Mouse (Mus musculus): ENCODE measurements around the gene Igsf8.

Igsf8 gene

DNA sequence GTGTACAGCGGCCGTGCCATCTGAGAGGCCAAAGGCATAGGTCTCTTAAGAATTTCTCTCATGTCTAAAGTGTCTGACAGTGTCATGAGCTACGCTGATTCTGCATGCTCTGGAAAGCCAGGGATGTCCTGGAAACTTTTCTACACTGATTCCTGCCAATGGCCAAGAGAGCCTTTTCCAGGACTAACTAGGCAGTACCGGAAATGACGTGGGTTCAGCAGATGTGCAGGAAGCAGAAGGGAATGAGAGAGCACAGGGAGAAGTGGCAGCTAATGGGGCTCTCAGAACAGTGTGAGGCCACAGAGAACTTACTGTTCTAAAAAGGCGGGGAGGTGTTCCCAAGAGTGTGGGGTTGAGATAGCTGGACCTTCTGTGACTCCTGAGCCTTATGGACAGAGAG lies 11.9 kb downstream of the Igsf8 start:
- no peak for DNase-seq (ENCODE audit: low read depth)

DNA sequence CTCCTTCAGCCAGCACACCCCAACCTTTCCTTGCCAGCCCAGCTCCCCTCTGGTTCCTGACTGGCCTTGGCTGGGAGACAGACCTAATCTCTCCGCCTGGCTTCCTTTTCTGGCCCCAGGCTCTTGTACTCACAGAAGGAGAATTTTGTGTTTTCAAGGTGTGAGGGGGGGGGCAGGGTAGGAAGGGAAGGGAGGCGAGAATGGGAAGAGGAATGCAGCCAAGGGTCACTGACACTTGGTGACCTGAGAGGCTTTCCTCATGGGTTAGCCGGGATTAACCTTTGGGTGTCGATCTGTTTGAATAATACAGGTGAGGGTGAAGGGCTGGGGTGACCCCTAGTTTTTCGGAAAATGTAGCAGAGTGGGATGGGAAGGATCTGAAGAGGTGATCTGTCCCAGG lies 12.7 kb downstream of the Igsf8 start:
- DNase-seq (ENCODE audit: low read depth): no peak

DNA sequence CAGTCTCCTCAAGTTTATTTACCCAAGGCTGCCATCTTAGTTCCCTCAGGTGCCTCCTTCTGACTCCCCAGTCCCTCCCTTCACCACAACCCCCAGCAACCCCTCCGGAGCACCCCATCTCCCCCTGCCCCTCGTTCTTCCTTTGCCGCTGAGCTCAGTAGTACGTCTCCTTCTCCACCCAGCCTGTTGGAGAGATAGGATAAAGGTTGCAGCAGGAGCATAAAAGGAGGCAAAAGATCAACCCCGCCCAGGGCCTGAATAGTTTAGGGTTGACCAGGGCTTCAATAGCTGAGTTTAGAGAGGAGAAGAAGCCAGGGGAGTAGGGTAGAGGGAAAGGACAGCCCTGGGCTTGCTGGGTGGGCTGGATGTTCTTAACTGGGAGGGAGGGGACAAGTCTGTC lies 13.1 kb downstream of the Igsf8 start:
- no peak for DNase-seq (ENCODE audit: low read depth)

DNA sequence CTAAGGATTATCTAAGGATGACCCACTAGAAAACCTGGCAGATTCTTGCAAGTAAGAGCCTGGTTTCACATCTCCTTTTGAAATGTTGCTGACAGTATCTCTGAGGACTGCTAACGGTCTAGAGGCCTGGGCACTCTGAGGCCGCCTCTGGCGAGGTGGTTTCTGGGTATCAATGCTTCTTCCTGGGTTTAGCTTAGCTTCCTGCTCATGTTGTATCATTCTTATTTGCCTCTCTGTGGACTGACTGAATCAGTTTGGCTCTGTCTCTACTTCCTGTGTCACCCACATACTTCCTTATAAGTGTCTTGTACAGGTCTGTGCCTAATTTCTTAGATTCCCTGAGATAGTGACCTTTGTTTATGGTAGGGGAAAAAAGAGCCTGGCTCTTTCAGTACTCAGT lies 15.7 kb downstream of the Igsf8 start:
- DNase-seq (ENCODE audit: low read depth): no peak

DNA sequence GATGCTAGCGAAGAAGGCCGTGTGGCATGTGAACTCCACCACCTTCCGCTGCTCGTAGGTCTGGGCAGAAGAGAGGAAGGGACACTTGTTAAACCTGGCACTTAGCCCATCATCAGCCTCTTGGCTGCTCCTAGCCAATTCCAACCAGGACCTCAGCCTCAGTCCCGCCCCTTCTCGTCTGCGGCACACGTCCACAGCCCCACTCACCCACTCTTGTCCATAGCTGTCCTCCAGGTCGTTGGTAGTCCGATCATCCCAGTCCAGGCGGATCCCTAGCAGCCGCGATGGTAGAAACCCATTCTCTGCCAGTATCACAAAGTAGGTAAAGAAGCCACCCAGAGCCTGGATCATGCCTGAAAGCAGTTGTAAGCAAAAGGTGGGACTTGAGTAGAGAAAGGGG lies 16.9 kb downstream of the Igsf8 start:
- no peak for DNase-seq (ENCODE audit: low read depth)

DNA sequence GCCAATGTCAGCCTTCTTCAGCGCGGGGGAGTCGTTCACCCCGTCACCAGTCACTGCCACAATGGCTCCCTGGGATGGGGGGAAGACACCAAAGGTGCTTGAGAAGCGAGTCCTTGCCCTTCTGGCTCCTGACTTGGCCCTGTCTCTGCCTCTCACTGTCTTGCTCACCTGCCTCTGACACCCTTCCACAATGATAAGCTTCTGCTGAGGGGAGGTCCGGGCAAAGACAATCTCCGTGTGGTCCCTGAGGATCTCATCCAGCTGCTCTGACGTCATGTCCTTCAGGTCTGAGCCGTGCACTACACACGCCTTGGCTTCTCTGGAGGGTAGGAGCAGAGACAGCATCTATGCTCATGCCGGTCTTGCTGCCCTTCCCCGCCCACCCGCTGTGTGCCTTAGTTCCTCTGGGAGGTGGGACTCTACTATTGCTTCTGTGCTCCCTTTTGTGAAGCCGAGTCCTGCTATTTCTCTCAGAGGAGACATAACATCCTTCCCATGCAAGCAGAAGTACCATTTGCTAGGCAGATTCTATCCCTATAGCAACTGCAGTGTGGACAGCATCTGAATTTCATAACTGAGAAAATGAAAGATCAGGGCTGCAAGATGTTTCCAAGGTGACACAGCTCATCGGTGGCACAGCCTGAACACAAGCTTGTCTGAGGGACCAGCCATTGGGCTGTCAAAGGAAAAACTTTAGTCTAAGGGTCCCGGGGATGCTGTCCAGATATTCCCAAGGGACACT lies 18.5 kb downstream of the Igsf8 start:
- no peak for DNase-seq (ENCODE audit: low read depth)

DNA sequence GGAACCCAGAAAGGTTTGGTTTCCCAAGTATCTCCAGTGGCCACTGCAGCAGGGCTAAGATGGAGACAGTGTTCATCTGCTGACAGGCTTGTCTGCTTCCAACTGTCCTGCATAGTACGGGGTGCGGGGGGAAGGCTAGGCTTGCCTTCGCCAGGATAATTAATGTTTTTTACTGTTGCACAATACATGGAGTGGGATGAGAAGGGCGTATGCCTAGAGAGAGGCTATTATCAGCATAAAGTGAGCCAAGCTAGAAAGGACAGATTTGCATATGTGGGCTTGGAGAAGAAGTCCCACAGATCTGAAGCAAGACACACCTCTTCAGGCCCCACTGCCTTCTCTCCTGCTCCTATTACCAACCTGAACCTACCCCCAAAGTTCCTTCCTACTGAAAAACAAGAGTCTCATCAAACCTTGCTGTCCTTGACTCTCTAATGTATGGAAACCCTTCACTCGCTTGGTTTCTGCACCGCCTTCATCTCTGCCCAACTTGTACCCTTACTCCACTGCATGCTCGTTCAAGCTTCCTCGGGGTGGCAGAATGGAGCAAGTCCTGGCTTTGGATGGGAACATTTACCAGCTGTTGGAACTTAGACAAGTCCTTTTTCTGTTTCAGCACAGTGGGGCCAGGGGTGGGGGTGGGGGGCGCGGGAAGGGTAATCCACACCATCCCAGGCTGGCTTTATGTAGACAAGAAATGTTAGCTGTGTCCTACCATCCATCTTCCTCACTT lies 20.2 kb downstream of the Igsf8 start:
- no peak for DNase-seq (ENCODE audit: low read depth)

DNA sequence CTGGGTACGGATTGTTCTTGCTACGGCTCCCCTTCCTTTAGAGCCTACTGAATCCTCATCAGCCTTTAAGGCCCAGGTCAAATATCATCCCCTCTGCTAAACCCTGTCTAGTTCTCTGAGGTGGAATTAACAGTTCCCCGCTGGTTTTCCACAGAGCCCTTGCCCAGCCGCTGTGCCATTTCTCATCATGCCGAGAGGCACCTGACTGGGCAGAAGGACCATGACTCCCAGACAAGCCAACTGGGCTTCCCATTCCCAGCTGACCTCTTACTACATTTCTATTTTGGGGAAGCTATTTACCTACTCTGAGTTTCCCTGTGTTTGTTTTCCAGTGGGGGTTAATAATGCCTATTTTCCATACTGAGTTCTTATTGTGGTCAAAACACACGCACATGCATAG lies 21.6 kb downstream of the Igsf8 start:
- DNase-seq (ENCODE audit: low read depth): no peak

DNA sequence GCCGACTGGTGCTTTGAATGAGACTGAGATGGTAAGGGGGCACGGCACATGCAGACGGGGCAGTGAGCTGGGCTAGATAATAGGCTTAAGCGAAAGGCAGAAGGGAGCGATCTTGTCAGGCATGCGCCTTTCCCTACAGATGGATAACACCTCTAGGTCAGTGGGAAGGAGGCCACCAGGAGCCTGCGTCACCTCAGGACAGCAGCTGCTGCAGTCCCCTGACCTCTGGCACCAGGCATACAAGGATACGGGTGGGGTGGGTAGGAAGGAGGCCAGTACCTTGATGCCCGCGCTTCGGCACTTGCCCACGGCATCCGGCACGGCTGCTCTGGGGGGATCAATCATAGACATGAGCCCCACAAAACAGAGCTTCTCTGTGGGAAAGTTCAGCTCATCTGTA lies 22.8 kb downstream of the Igsf8 start:
- no peak for DNase-seq (ENCODE audit: low read depth)

DNA sequence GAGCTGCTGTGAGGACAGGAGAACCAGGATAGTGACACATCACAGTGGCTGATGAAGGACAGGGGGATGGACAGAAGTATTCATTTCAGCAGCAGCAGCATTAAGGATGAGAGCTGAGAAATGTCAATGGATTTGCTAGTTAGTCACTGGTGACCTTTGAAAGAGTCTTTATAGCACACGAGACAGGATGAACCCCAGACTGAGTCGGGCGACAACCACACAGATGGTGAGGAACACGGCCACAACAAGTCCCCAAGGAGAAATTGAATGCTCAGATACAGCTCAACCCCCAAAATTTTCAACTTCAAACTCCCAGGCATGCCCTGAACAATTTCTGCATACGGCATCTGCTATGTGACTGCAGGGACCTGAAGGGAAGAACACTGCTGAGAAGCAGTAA lies 25.3 kb downstream of the Igsf8 start:
- no peak for DNase-seq (ENCODE audit: low read depth)

DNA sequence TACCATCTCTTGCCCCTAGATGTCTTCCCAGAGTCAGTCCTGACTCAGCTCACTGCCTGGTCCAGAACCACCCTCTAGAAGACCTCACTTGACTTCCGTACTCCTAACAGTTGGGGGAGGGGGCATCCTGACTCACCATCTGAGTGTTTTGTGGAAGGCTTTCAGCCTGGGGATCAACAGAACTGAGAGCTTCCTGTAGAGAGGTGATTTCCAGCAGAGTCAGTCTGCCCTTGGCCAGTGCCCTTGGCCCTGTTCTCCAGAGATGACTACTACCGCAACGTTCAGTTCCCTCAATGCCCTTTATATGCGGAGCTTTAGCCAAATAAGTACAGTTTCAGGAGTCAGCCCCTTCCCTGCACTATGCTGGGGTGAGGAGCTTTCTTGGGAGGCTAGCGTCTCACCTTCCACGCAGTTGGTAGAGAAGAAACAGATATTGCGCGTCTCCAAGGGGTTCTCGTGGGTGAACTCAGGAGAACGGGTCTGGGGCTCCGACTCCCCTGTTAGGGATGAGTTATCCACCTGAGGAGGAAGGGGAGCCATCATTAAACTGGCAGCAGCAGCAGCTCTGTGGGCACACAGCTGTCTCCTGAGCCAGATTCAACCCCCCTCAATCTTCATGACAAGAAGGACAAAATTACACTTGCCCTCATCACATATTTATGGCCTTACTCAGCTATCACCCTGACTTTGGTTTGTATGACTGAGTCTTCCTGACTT lies 27.6 kb downstream of the Igsf8 start:
- no peak for DNase-seq (ENCODE audit: low read depth)

DNA sequence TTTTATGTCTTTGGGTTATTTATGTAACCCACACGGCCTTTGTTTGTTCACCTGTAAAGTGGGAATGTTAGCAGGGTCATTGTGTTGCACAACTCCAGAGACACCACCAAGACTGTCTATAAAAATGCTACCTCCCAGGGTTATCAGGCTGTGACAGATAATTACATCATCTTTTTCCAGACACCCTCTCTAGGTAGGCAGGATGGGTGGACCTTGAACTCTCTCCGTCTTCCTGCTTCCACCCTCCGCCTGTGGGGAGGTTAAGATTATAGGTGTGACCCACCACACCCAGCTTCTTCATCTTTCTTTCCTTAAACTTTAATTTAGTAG lies 28.1 kb downstream of the Igsf8 start:
- no peak for DNase-seq (ENCODE audit: low read depth)

DNA sequence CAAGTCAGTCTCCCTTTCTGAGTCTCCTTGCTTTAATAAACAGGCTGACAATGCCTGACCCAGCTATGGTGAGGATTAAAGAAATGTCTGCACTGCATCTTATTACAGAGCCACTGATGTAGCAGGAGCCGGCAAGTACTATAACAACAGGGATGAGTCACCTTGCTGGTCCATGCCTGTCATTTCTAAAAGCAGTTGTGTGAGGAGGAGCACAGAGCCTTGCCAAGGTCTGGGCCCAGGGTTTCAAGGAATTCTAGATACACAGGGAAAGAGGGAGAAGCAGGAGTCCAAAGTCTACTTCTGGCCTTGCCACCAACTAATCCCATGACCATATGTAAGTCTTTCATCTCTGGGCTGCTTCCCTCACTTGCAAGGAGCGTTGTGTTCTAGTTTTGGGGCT lies 31.4 kb downstream of the Igsf8 start:
- no peak for DNase-seq (ENCODE audit: low read depth)

DNA sequence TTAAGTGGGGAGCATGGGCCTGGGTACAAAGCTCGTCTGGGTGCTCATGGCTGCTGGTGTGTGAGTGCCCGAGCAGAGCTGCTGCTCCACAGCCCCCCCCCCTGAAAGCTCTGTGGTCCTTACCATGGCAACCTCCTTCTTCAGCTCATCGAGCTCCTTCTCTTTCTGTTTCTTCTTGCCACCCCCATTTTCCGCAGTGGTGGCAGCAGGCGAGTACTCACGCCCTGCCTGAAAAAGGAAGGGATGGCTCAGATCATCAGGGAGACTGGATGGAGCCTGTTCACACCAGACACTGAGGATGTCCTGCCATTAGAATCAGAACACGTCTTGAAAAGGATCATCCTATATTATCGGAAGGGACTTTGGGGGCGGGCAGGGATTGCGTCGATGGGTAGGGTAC lies 32.0 kb downstream of the Igsf8 start:
- no peak for DNase-seq (ENCODE audit: low read depth)

DNA sequence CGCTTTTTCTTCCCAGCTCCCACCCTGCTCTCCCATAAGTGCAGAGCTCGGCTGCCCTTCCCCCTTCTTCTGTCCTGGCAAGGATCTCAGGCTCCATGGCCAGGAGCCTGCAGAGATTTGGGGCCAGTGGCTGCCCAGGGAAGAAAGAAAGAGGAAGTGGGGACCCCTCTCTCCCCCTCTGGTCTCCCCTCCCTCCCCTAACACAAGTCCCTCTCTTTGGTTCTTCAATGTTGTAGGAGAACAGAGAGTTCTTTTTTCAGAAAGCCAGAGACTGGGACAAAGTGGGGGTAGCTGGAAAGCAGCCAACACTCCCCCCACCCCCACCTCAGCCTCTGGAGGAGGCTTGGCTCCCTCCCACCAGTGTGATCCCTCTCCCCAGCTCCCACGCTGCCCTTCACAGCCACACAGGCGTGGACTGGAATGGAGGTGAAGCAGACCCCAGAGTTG lies 34.3 kb downstream of the Igsf8 start:
- DNase-seq (ENCODE audit: low read depth): no peak

DNA sequence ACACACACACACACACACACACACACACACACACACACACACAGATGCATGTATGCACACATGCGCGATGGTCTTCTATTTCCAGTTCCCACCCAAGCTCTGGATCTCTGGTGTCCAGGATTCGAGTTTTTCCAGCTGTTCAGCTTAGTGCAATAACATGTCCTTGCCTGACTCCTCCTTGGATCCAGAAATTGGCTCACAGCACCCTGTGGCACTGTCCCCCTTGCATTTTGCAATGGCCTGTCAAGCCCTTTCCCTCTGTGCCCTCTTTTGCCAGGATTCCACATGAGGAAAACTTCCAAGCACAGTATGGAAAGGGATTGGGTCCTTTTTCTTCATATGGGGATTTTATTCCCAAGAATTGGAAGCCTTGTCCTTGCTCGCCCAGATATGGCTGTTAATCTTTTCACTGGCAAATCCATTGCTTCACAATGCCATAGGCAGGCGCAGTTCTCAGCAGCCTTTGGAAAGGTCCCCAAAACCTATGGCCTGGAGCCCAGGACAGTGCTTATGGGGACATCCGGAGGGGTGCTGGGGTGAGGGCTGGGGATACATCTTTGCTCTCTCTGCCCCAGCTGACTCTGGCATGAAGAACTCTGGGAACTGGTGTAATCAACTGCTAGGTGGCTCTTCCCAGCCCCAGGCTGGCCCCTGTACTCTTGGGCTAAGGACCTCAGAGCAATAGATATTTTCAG lies 35.5 kb downstream of the Igsf8 start:
- DNase-seq (ENCODE audit: low read depth): no peak

DNA sequence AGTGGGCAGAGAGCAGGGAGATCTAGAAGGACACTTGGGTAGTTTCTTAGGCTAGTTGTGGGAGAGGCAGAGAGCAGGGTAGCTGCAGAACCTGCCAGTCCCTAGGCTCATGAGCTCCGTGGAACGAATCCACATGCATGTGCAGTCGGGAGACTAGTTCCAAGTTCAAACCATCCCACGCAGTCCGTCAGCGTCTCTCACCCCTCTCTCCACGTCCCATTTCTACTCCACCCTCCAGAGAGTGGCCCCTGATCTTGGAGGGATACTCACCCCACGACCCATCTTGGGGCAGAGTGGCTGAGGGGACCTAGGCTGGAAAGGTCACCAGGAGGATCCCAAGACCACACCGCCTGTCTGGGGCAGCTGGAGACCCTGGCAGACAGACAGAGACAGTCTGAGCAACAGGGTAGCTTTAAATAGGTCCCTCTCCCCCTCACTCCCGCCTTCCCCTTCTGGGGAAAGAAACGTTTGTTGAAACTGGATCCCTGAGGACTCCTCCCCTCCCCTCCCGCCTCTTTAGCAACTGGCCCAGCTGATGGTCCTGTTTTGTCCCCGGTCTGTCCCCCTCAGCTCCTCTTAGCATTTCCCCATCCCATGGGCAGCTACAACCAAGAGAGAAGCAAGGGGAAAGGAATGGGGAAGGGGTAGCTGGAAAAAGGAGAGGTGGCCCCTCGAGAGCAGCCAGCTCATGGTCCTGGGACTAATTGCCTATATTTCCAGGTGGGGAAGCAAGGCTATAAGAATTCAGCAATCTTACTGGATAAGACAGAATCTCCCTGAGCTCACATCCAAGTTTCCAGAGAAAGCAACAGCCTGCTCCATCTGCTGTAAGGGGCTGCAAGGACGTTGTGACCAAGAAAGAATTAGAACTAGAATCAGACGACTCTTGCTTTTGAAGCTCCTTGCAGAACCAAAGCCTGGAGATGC lies 36.4 kb downstream of the Igsf8 start, which contains the start of gene Atp1a2:
Gene Atp1a2, minus strand, starts transcription at position 454 of the 927 bp plus-strand sequence.
- DNase-seq (ENCODE audit: low read depth): no peak

DNA sequence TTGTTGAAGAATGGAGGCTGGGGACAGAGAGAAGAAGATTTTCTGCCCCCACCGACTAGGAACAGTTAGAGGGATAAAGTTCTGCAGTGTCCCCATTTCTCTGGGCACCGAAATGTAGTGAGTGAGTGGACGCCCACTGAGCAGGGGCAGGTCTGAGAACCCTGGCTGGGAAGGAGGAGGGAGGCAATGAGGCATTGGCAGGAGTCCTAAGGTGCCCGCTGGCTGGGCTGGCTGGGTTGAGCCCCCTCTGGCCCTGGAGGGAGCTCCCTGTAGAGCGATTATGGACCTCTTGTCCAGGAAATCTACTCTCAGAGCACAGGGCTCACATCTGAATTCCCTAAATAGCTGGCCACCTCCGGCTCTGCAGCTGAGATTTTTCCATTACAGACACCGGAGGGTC lies 38.1 kb downstream of the Igsf8 start:
- no peak for DNase-seq (ENCODE audit: low read depth)

DNA sequence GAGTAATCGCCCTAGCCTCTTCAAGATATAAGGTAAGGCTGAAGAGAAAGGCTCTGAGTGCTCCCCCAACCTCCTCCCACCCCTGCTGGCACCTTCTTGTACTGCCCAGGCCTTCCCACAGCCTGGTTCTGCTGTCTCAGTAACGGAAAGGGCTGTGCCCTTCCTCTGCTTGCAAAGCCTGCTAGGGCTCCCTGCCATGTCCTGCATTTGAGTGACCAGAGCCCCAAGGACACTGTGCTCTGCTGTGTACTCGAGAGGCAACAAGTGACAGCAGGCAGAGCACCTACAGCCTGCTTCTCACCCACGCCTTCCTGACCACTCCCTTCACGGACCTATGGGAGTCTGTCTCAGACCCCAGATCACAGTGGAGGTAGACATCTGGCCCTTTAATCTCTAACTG lies 38.8 kb downstream of the Igsf8 start:
- DNase-seq (ENCODE audit: low read depth): no peak

DNA sequence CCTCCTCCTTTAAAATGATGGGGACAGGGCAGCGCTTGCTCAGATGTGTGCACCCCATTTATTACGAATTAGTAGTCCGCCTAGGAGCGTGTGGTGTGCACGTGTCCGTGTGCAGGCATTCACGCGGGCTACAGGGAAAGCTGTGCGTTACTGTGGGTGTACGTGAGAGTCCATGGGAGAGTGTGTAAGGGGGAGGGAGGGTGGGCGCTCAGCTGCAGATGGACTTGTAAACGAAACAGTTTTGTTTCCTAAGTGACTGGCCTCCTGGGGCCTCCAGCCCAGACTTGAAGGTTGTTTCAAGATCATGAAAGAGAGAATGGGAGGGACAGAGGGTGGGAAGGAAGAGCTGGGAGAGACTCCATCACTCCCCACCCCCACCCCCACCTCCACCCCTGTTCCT lies 39.7 kb downstream of the Igsf8 start:
- DNase-seq (ENCODE audit: low read depth): no peak

DNA sequence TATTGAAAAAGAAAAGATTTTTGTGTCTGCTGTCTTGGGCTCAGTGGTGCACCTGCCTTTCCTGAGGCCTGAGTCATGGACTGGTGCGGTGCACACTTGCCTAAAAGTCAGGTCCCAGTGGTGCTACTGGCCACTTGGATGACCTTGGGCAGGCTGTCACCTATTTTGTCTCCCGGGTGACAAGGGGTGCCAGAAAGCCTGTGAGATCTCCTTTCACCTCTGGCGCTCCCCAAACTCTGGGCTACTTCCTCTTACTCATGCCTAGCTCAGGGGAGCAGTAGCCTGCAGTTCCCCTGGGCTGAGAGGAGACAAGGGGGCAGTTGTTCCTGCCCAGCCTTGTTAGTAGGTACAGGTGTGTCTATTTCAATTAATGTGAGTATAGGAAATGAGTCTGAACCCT lies 40.9 kb downstream of the Igsf8 start:
- DNase-seq (ENCODE audit: low read depth): no peak

DNA sequence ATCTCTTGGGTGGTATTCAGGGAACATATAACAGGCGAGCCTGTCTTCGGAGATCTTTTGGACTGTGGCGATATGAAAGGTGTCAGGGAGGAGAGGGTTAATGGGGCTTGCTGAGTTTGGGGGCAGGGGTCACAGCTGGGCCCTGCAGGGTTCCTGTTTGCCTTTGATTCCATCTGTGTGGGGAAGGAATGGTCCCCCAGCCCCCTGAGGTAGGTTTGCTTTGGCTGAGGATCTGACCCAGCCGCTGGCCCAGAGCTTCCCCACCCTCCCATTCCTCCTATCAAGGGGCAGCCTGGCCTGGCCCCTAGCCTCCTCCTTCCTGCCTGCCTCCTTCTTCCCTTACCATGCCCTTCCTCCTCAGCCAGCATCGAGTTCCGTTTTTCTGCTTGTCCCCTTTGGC lies 41.4 kb downstream of the Igsf8 start:
- DNase-seq (ENCODE audit: low read depth): no peak

Data from c-Kit-positive CD71-positive TER-119-negative erythroid progenitor cells, embryonic 14.5 days (primary cell).